Mouse (Mus musculus) liver, embryonic 16.5 days (tissue): ENCODE results near the gene Fbxw10. TPM values are rescaled to one million over a fixed set of nuclear protein-coding genes. Genes with fewer than 3 reads are reported as not detected.

ENCODE experiments used
- ATAC-seq: fragments of 200-750 bp; cut with Nextera tagmentation; 2 replicates; pipeline ENCODE4 v1.8.0; 2017; ENCODE audit warnings: low read depth, mild to moderate bottlenecking, moderate number of reproducible peaks, moderate library complexity
- H3K27ac ChIP-seq: fragments of 300-500 bp; sonication (generic); 2 replicates; pipeline ENCODE4 v1.5.1; 2014; ENCODE audit warnings: mild to moderate bottlenecking, low read length
- H3K27me3 ChIP-seq: fragments of 300-500 bp; sonication (generic); 2 replicates; pipeline ENCODE4 v1.6.1; 2014; ENCODE audit warnings: low read depth, low read length, mixed read lengths; ENCODE audit not compliant: control insufficient read depth, insufficient read depth
- H3K36me3 ChIP-seq: fragments of 300-500 bp; sonication (generic); 2 replicates; pipeline ENCODE4 v1.6.1; 2014; ENCODE audit warnings: mild to moderate bottlenecking; ENCODE audit not compliant: control insufficient read depth, insufficient read depth
- H3K4me1 ChIP-seq: fragments of 300-500 bp; sonication (generic); 2 replicates; pipeline ENCODE4 v1.6.1; 2014; ENCODE audit warnings: low read depth, low read length, mixed read lengths; ENCODE audit not compliant: control insufficient read depth
- H3K4me2 ChIP-seq: fragments of 300-500 bp; sonication (generic); 2 replicates; pipeline ENCODE4 v1.6.1; 2014; ENCODE audit warnings: low read depth, low read length, mixed read lengths
- H3K4me3 ChIP-seq: fragments of 300-500 bp; sonication (generic); 2 replicates; pipeline ENCODE4 v1.5.1; 2014; ENCODE audit warnings: low read depth, mild to moderate bottlenecking, low read length
- H3K9ac ChIP-seq: fragments of 300-500 bp; sonication (generic); 2 replicates; pipeline ENCODE4 v1.6.1; 2014; ENCODE audit warnings: low read depth, low read length
- H3K9me3 ChIP-seq: fragments of 300-500 bp; sonication (generic); replicated peaks from 2 replicates; pipeline ENCODE4 v1.6.1; 2016; ENCODE audit warnings: low read length; ENCODE audit not compliant: control insufficient read depth
- WGBS: fragments of 180-500 bp; shearing (Covaris S2); extraction: QIAGEN DNeasy Blood & Tissue Kit; methylation state at CpG from one replicate; pipeline ENCODE4 v1.1.7; 2014; ENCODE audit not compliant: insufficient replicate concordance; 5-methylcytosine and 5-hydroxymethylcytosine counted together
- polyA plus RNA-seq: library from polyadenylated mRNA; unstranded; fragments of >200 nt; fragmentation: Nextera tagmentation; extraction: Ambion mirVana; gene quantifications from 2 replicates; pipeline ENCODE4 v1.2.1, GENCODE M21; 2015

Gene Fbxw10
- polyA plus RNA-seq, 1 experiment from 2014 or later, result 0.18 TPM

DNA sequence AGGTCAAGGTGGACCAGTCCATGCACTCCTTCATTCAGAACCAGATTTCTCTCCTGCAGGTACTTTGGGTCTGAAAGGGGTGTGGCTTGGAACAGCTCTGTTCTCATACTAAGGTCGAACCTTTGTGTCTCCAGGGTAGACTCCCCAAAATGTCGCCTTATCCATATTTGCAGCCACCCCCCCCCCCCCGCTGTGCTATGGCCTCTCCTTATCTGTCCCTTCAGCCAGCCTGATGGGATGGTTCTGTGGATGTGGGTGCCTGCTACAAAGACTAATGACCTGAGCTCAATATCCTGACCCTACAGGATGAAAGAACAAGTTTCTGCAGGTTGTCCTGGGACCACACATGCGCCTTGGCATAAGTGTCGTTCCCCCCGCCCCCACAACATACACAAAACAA lies 6.5 kb downstream of the Fbxw10 start:
- Histone ChIP-seq H3K4me3 (no peak overlapping the region), H3K4me2 (peak overlapping the region; percentile 21), H3K27me3 (no peaks in the 10 kb centered on the region), H3K36me3 (no peaks in the 10 kb centered on the region), H3K9ac (no peak overlapping the region), H3K4me1 (peaks cover 13% of the 10 kb centered on the region), H3K9me3 (no peaks in the 10 kb centered on the region), H3K27ac (no peak overlapping the region)
- ATAC-seq, result peak; percentile 90
- 45% methylated on average over 6 of the region's 6 CpGs for WGBS

DNA sequence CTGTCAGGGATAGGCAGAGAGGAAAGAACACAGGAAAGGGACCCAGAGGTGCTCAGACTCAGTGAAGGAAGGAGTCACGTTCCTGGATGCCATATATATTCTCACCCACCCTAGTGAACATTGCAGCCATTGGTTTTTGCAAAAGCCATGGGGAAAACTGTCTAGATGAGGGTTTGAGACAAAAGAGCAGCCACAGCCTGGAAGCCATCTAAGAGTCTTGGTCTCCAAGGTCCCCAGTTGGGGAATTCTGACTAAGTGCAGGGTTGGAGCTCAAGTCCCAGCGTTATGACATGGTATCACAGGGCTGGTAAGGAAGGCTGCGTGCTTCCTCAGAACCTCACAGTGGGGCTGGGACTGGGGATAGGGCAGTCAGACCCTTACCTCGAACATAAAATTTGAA lies 18.7 kb downstream of the Fbxw10 start:
- H3K4me2 ChIP-seq, result no peak overlapping the region
- no peaks in the 10 kb centered on the region for H3K9me3 ChIP-seq
- no peak overlapping the region for H3K9ac ChIP-seq
- ATAC-seq, result no peak
- no peaks in the 10 kb centered on the region for H3K27me3 ChIP-seq
- WGBS, result 49% methylated on average over 4 of the region's 4 CpGs
- peaks cover 3% of the 10 kb centered on the region; the same call in 1 of the 2 replicates for H3K4me1 ChIP-seq
- no peak overlapping the region for H3K4me3 ChIP-seq
- no peaks in the 10 kb centered on the region for H3K36me3 ChIP-seq
- H3K27ac ChIP-seq, result no peak overlapping the region

GRCm38 (mm10) chr11:62866685-62867084 lies 19.8 kb downstream of the Fbxw10 start:
- H3K27ac ChIP-seq, result no peak overlapping the region
- no peak for ATAC-seq
- H3K36me3 ChIP-seq, result no peaks in the 10 kb centered on the region
- H3K9ac ChIP-seq, result no peak overlapping the region
- no peak overlapping the region for H3K4me3 ChIP-seq
- H3K9me3 ChIP-seq, result no peaks in the 10 kb centered on the region
- H3K4me2 ChIP-seq, result no peak overlapping the region
- 56% methylated on average over 7 of the region's 7 CpGs for WGBS
- no peaks in the 10 kb centered on the region for H3K27me3 ChIP-seq
- peaks cover 3% of the 10 kb centered on the region; the same call in 1 of the 2 replicates for H3K4me1 ChIP-seq

DNA sequence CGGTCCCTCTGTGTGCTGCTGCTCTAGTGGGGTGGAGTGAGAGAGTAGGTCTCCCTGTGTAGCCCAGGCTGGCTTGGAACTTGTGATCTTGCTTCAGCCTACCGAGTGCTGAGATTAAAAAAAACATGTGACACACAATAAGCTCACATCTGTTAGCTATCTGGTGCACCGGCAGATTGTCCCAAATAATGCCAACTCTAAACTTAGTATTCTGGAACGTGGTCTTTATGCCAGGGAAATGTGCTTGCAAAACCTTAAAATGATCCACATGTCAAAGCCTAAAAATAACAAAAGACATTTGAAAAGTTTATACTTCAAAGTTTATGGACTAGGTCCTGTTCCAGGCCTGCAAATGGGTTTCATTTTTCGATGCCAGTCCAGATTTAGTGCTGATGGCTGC lies 22.3 kb downstream of the Fbxw10 start:
- peaks cover 3% of the 10 kb centered on the region; the same call in 1 of the 2 replicates for H3K4me1 ChIP-seq
- no peaks in the 10 kb centered on the region for H3K9me3 ChIP-seq
- H3K27me3 ChIP-seq, result no peaks in the 10 kb centered on the region
- no peak overlapping the region for H3K4me2 ChIP-seq
- H3K27ac ChIP-seq, result no peak overlapping the region
- ATAC-seq, result no peak
- no peaks in the 10 kb centered on the region for H3K36me3 ChIP-seq
- 69% methylated on average over 5 of the region's 5 CpGs for WGBS
- H3K9ac ChIP-seq, result no peak overlapping the region
- no peak overlapping the region for H3K4me3 ChIP-seq

DNA sequence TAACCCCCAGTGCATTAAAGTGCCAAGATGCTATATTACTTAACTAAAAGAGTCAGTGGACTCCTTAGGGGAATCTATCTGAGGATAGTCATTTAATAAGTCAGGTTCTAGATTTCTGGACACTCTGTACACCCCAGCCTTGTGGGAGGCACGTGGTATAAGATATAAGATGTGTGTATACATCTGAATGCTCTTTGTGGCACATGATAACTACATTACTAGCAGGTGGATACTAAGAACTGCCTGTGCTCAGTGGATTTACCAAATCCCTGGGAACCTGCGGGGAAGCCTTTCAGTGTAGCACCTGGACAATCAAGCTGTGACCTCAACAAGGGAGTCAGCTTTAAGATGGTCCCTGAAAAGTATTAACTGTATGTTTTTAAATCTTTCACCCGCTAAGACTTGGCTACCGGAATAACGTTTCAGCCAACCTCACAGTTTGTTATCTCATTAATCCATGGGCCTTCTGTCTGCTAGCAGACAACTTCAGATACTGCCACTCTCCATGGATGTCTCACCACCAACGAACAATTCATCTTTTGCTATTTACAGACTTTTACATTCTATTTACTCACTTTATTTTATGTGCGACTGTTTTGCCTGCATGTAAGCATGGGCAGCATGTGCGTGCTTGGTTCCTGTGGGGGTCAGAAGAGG lies 23.0 kb downstream of the Fbxw10 start:
- no peak overlapping the region for H3K4me2 ChIP-seq

GRCm38 (mm10) chr11:62873479-62873878 lies 26.6 kb downstream of the Fbxw10 start:
- no peaks in the 10 kb centered on the region for H3K27me3 ChIP-seq
- 63% methylated on average over 9 of the region's 9 CpGs for WGBS
- no peak overlapping the region for H3K9ac ChIP-seq
- H3K36me3 ChIP-seq, result no peaks in the 10 kb centered on the region
- no peak overlapping the region for H3K4me2 ChIP-seq
- ATAC-seq, result no peak
- no peaks in the 10 kb centered on the region for H3K9me3 ChIP-seq
- H3K27ac ChIP-seq, result no peak overlapping the region
- no peak overlapping the region for H3K4me3 ChIP-seq
- H3K4me1 ChIP-seq, result peaks cover 3% of the 10 kb centered on the region; the same call in 1 of the 2 replicates

More for the DNA sequence above, 23.0 kb downstream of the Fbxw10 start:
- ATAC-seq, result 0 out of 2 replicates have a peak, but pooled peaks have one; percentile 37
- whole genome bisulfite sequencing, result 38% methylated on average over 8 of the region's 8 CpGs
- Histone ChIP-seq H3K27me3 (no peaks in the 10 kb centered on the region), H3K9ac (no peak overlapping the region), H3K4me3 (no peak overlapping the region), H3K36me3 (no peaks in the 10 kb centered on the region), H3K9me3 (no peaks in the 10 kb centered on the region), H3K4me1 (peaks cover 3% of the 10 kb centered on the region; the same call in 1 of the 2 replicates), H3K27ac (no peak overlapping the region)

DNA sequence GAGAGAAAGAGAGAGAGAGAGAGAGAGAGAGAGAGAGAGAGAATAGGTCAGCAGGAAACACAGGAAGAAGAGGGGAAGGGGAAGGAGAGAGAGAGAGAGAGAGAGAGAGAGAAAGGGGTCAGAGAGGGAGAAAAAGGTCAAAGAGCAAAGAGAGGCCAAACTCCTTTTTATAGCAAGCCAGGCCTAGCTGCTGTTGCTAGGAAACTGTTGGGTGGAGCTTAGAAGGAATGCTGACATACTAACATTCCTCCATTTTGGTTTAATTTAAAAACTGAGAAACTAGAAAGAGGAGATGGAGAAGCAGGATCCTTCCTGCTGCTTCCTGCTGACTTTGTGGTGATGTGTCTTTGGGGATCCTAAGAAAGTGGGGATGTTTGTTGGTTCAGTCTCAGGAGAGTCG lies 28.8 kb downstream of the Fbxw10 start:
- no peaks in the 10 kb centered on the region for H3K36me3 ChIP-seq
- no peaks in the 10 kb centered on the region for H3K27me3 ChIP-seq
- 72% methylated on average over 1 of the region's 1 CpGs for WGBS
- ATAC-seq, result no peak
- H3K4me1 ChIP-seq, result peaks cover 4% of the 10 kb centered on the region
- H3K9me3 ChIP-seq, result no peaks in the 10 kb centered on the region
- no peak overlapping the region for H3K4me2 ChIP-seq
- H3K9ac ChIP-seq, result no peak overlapping the region
- H3K4me3 ChIP-seq, result no peak overlapping the region
- H3K27ac ChIP-seq, result no peak overlapping the region

- Histone ChIP-seq H3K9me3 (no peaks in the 10 kb centered on the region), H3K4me3 (no peak overlapping the region), H3K27me3 (no peaks in the 10 kb centered on the region), H3K4me1 (peaks cover 4% of the 10 kb centered on the region), H3K4me2 (no peak overlapping the region), H3K27ac (no peak overlapping the region), H3K36me3 (no peaks in the 10 kb centered on the region), H3K9ac (no peak overlapping the region)
- WGBS, result 56% methylated on average over 4 of the region's 4 CpGs
- no peak for ATAC-seq
Observed at GRCm38 (mm10) chr11:62876445-62876844, 29.6 kb downstream of the Fbxw10 start.

DNA sequence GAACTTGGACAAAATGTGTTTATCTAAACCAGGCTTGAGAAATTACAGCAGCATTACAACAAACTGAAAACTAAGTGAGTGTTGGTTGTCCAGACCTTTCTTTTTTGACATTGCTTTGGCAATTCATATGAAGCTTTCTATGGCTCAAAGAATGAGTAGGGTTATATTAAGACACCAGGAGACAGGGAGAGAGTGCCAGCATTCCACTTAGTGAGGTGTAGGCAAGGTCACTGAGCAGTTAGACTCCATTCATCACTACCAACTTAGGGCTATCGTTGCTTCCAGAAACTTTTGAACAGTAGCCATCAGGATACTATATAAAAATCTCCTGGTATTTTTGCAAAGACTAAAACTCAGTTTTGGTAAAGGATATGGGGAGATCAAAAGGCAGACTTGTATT lies 30.5 kb downstream of the Fbxw10 start:
- Histone ChIP-seq H3K27ac (no peak overlapping the region), H3K4me2 (no peak overlapping the region), H3K27me3 (no peaks in the 10 kb centered on the region), H3K36me3 (no peaks in the 10 kb centered on the region), H3K9me3 (no peaks in the 10 kb centered on the region), H3K4me3 (no peak overlapping the region), H3K9ac (no peak overlapping the region), H3K4me1 (peaks cover 4% of the 10 kb centered on the region)
- WGBS, result 75% methylated on average over 1 of the region's 1 CpGs
- no peak for ATAC-seq
